Mouse (Mus musculus) brain, embryonic 14.5 days (tissue): ENCODE data around the gene Hic1.

Experiments
- CTCF ChIP-seq: fragments of 200-500 bp; IDR thresholded peaks from 2 replicates; pipeline ENCODE4 v1.5.1; 2012; ENCODE audit warnings: inconsistent platforms, mild to moderate bottlenecking, moderate library complexity, borderline replicate concordance; ENCODE audit not compliant: insufficient read depth, insufficient read length; ENCODE audit errors: extremely low read depth
- POLR2A ChIP-seq: fragments of 200-500 bp; IDR thresholded peaks from 2 replicates; pipeline ENCODE4 v1.6.1; 2012; ENCODE audit warnings: mild to moderate bottlenecking, inconsistent platforms, borderline replicate concordance; ENCODE audit not compliant: poor library complexity, insufficient read depth, insufficient read length, severe bottlenecking; ENCODE audit errors: extremely low read depth

DNA sequence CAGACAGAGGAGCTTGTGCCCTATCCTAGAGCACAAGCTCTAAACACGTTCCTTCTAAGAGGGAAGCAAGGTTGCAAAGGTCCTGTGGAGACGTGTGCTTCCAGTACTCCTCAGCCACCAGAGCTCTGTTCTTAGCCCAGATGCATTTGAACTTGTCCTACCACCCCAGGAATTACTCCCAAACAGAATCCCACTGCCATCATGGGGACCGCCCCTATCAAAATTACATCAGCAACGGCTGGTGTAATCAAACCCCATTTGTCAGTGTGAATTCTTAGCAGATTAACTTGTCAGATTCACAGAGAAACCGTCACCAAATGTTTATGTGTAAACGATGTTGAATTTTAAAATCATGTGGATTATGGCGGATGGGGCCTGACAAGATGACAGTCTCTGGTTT lies 8.4 kb downstream of the Hic1 start:
- TF ChIP-seq CTCF (no peak), POLR2A (no peak)
